Mouse (Mus musculus) gastrocnemius, adult 8-10 months (tissue): ENCODE results near the gene Sept14. TPM values are rescaled to one million over a fixed set of nuclear protein-coding genes. Genes with fewer than 3 reads are reported as not detected.

ENCODE experiments used
- DNase-seq, 2 experiments: peaks; one replicate each; pipeline ENCODE4 v3.0.0; 2022; ENCODE audit warnings: low spot score in 2 of 2
- total RNA-seq, 4 experiments: library from RNA; stranded (reverse); gene quantifications; 2 replicates each; pipeline ENCODE4 v1.2.4; 2022

The Sept14 gene
- total RNA-seq, 4 experiments from 2014 or later = not detected

- DNase-seq = no peak
Observed at GRCm38 (mm10) chr5:129669453-129670035, 38.8 kb downstream of the Sept14 start.

GRCm38 (mm10) chr5:129667851-129668250, 40.5 kb downstream of the Sept14 start:
- no peak for DNase-seq

GRCm38 (mm10) chr5:129666271-129666909, 41.9 kb downstream of the Sept14 start:
- no peak for DNase-seq

GRCm38 (mm10) chr5:129664090-129664489, 44.2 kb downstream of the Sept14 start:
- DNase-seq = no peak

- no peak for DNase-seq
Observed at GRCm38 (mm10) chr5:129657931-129658330, 50.4 kb downstream of the Sept14 start.

- no peak for DNase-seq
Observed at GRCm38 (mm10) chr5:129657016-129657415, 51.3 kb downstream of the Sept14 start.

- DNase-seq = no peak
Observed at GRCm38 (mm10) chr5:129650858-129651257, 57.5 kb downstream of the Sept14 start.

Other genes with a start within 250 kb of the Sept14 start
- 10 to 100 TPM; 16.5 to 23.9 (median 19.9) TPM for gene Sfswap, start 207.3 kb downstream of the Sept14 start, total RNA-seq
- gene Mmp17, start 124.3 kb downstream of the Sept14 start, total RNA-seq = under 1 TPM; 0.22 to 0.58 (median 0.40) TPM
- 1 to 10 TPM; 2.1 to 2.6 (median 2.4) TPM for gene Zfp11, start 38.4 kb downstream of the Sept14 start, total RNA-seq
- gene Mrps17, start 7.0 kb upstream of the Sept14 start, total RNA-seq = 10 to 100 TPM; 51.7 to 62.7 (median 57.5) TPM
- 100 to 1,000 TPM; 494 to 562 (median 513) TPM for gene Nipsnap2, start 16.6 kb upstream of the Sept14 start, total RNA-seq
- gene Psph, start 78.9 kb upstream of the Sept14 start, total RNA-seq = 10 to 100 TPM; 11.6 to 15.4 (median 14.8) TPM
- 10 to 100 TPM in 2 of 4 experiments, 1 to 10 TPM in 2; 6.7 to 13.1 (median 10.5) TPM for gene Sumf2, start 138.5 kb upstream of the Sept14 start, total RNA-seq
- gene Chchd2, start 179.0 kb upstream of the Sept14 start, total RNA-seq = 100 to 1,000 TPM; 640 to 672 (median 655) TPM
- gene Zbed5, start 187.2 kb upstream of the Sept14 start, total RNA-seq = under 1 TPM; 0.25 to 0.59 (median 0.46) TPM
- 100 to 1,000 TPM; 317 to 357 (median 343) TPM for gene Phkg1, start 190.0 kb upstream of the Sept14 start, total RNA-seq
- gene Nupr1l, start 200.0 kb upstream of the Sept14 start, total RNA-seq = under 1 TPM in 1 of 4 experiments, not detected in 3; 0.44 TPM
- gene Vkorc1l1, start 233.5 kb upstream of the Sept14 start, total RNA-seq = 10 to 100 TPM; 22.4 to 29.6 (median 24.0) TPM